Mouse (Mus musculus) kidney, embryonic 15.5 days (tissue): ENCODE results near the gene Prkar2a. TPM values are rescaled to one million over a fixed set of nuclear protein-coding genes. Genes with fewer than 3 reads are reported as not detected.
"Not testable (repeated sequence)": the region's sequence is repeated elsewhere in the genome, so short reads cannot be mapped to it uniquely, and the experiment has no call there.

Source experiments
- ATAC-seq: fragments of 200-750 bp; cut with Nextera tagmentation; replicated peaks from 2 replicates; pipeline ENCODE4 v1.8.0; 2017; ENCODE audit warnings: moderate TSS enrichment; ENCODE audit not compliant: low FRiP score
- H3K27ac ChIP-seq: fragments of 300-500 bp; sonication (generic); 2 replicates; pipeline ENCODE4 v1.5.1; 2015; ENCODE audit warnings: mild to moderate bottlenecking, inconsistent platforms
- H3K27me3 ChIP-seq: fragments of 300-500 bp; sonication (generic); 2 replicates; pipeline ENCODE4 v1.6.1; 2015; ENCODE audit warnings: inconsistent platforms
- H3K36me3 ChIP-seq: fragments of 300-500 bp; sonication (generic); 2 replicates; pipeline ENCODE4 v1.6.1; 2015; ENCODE audit warnings: inconsistent platforms
- H3K4me1 ChIP-seq: fragments of 300-500 bp; sonication (generic); 2 replicates; pipeline ENCODE4 v1.6.1; 2015; ENCODE audit warnings: inconsistent platforms
- H3K4me2 ChIP-seq: fragments of 300-500 bp; sonication (generic); 2 replicates; pipeline ENCODE4 v1.6.1; 2015; ENCODE audit warnings: moderate library complexity, mild to moderate bottlenecking, inconsistent platforms
- H3K4me3 ChIP-seq: fragments of 300-500 bp; sonication (generic); replicated peaks from 2 replicates; pipeline ENCODE4 v1.5.1; 2015; ENCODE audit warnings: mild to moderate bottlenecking, inconsistent platforms
- H3K9ac ChIP-seq: fragments of 300-500 bp; sonication (generic); 2 replicates; pipeline ENCODE4 v1.6.1; 2015; ENCODE audit warnings: mild to moderate bottlenecking, inconsistent platforms
- H3K9me3 ChIP-seq: fragments of 300-500 bp; sonication (generic); replicated peaks from 2 replicates; pipeline ENCODE4 v1.6.1; 2016; ENCODE audit warnings: inconsistent platforms
- WGBS: fragments of 180-500 bp; shearing (Covaris S2); methylation state at CpG from one replicate; pipeline ENCODE4 v1.1.7; 2015; ENCODE audit warnings: mixed read lengths; 5-methylcytosine and 5-hydroxymethylcytosine counted together
- polyA plus RNA-seq: library from polyadenylated mRNA; unstranded; fragments of >200 nt; fragmentation: Nextera tagmentation; extraction: Ambion mirVana; gene quantifications from 2 replicates; pipeline ENCODE4 v1.2.1, GENCODE M21; 2015

The Prkar2a gene
- 25.5 and 27.6 TPM in 2 replicates for polyA plus RNA-seq

- Histone ChIP-seq H3K9me3 (no peaks in the 10 kb centered on the region), H3K27me3 (no peaks in the 10 kb centered on the region), H3K4me2 (no peak within 1 kb of the TSS), H3K9ac (no peak within 1 kb of the TSS), H3K27ac (no peak within 1 kb of the TSS), H3K36me3 (no peaks in the 10 kb centered on the region), H3K4me3 (no peak within 1 kb of the TSS), H3K4me1 (peaks cover 26% of the 10 kb centered on the region)
- no peak for ATAC-seq
- WGBS, result 82% methylated on average over 1 of the region's 1 CpGs
Observed at GRCm38 (mm10) chr9:108689106-108689505, at the start of gene Prkar2a. TSS of gene Prkar2a (plus strand) at chr9:108689314.

GRCm38 (mm10) chr9:108639825-108640224 lies 49.3 kb upstream of the Prkar2a start:
- H3K9me3 ChIP-seq, result no peaks in the 10 kb centered on the region
- no peak overlapping the region for H3K4me2 ChIP-seq
- peaks cover 51% of the 10 kb centered on the region for H3K36me3 ChIP-seq
- WGBS, result 90% methylated on average over 2 of the region's 2 CpGs
- no peaks in the 10 kb centered on the region for H3K4me1 ChIP-seq
- H3K4me3 ChIP-seq, result no peak overlapping the region
- ATAC-seq, result no peak
- H3K27me3 ChIP-seq, result no peaks in the 10 kb centered on the region
- H3K9ac ChIP-seq, result no peak overlapping the region
- no peak overlapping the region for H3K27ac ChIP-seq

GRCm38 (mm10) chr9:108648166-108648565 lies 40.9 kb upstream of the Prkar2a start:
- peaks cover 7% of the 10 kb centered on the region; the same call in 1 of the 2 replicates for H3K36me3 ChIP-seq
- peaks cover 21% of the 10 kb centered on the region for H3K4me1 ChIP-seq
- ATAC-seq, result no peak
- H3K27ac ChIP-seq, result peak overlapping the region; percentile 92
- peak overlapping the region; percentile 79 for H3K4me3 ChIP-seq
- H3K27me3 ChIP-seq, result no peaks in the 10 kb centered on the region
- H3K4me2 ChIP-seq, result peak overlapping the region; percentile 62
- H3K9ac ChIP-seq, result peak overlapping the region; percentile 86
- 35% methylated on average over 10 of the region's 10 CpGs for WGBS
- H3K9me3 ChIP-seq, result no peaks in the 10 kb centered on the region

GRCm38 (mm10) chr9:108648611-108649560 lies 40.2 kb upstream of the Prkar2a start, which contains the start of gene Arih2:
TSS of gene Arih2 (minus strand) at chr9:108649386.
- peak within 1 kb of the TSS; percentile 92 for H3K27ac ChIP-seq
- 0 out of 2 replicates have a peak, but pooled peaks cover 3% of the 10 kb centered on the region for H3K36me3 ChIP-seq
- peak within 1 kb of the TSS; percentile 79 for H3K4me3 ChIP-seq
- H3K4me1 ChIP-seq, result peaks cover 21% of the 10 kb centered on the region
- WGBS, result under 1% methylated on average over 109 of the region's 112 CpGs
- no peaks in the 10 kb centered on the region for H3K9me3 ChIP-seq
- peak; percentile 98 for ATAC-seq
- peak within 1 kb of the TSS; percentile 86 for H3K9ac ChIP-seq
- no peaks in the 10 kb centered on the region for H3K27me3 ChIP-seq
- peak within 1 kb of the TSS; percentile 62 for H3K4me2 ChIP-seq

GRCm38 (mm10) chr9:108649561-108650440 lies 39.3 kb upstream of the Prkar2a start:
- WGBS, result 28% methylated on average over 29 of the region's 29 CpGs
- H3K9ac ChIP-seq, result peak overlapping the region; percentile 86
- peaks cover 21% of the 10 kb centered on the region for H3K4me1 ChIP-seq
- H3K27ac ChIP-seq, result peak overlapping the region; percentile 92
- H3K4me2 ChIP-seq, result peak overlapping the region; percentile 62
- no peak; the same call in 1 of the 2 replicates for ATAC-seq
- no peaks in the 10 kb centered on the region for H3K27me3 ChIP-seq
- H3K36me3 ChIP-seq, result no peaks in the 10 kb centered on the region
- no peaks in the 10 kb centered on the region for H3K9me3 ChIP-seq
- H3K4me3 ChIP-seq, result peak overlapping the region; percentile 79

GRCm38 (mm10) chr9:108654566-108655464 lies 34.3 kb upstream of the Prkar2a start:
- no peak overlapping the region for H3K27ac ChIP-seq
- no peak overlapping the region for H3K4me2 ChIP-seq
- no peak overlapping the region for H3K9ac ChIP-seq
- WGBS, result 79% methylated on average over 10 of the region's 10 CpGs
- H3K27me3 ChIP-seq, result no peaks in the 10 kb centered on the region
- no peak overlapping the region for H3K4me3 ChIP-seq
- H3K9me3 ChIP-seq, result no peaks in the 10 kb centered on the region
- peaks cover 6% of the 10 kb centered on the region for H3K4me1 ChIP-seq
- ATAC-seq, result no peak
- H3K36me3 ChIP-seq, result no peaks in the 10 kb centered on the region

GRCm38 (mm10) chr9:108655865-108656264 lies 33.2 kb upstream of the Prkar2a start:
- H3K4me3 ChIP-seq, H3K27me3 ChIP-seq, H3K4me2 ChIP-seq, H3K27ac ChIP-seq, H3K9me3 ChIP-seq, H3K4me1 ChIP-seq, H3K9ac ChIP-seq, ATAC-seq, H3K36me3 ChIP-seq: not testable (repeated sequence)
- 78% methylated on average over 7 of the region's 7 CpGs for WGBS

GRCm38 (mm10) chr9:108661677-108662612 lies 27.2 kb upstream of the Prkar2a start, which contains the start of gene Slc25a20:
TSS of gene Slc25a20 (plus strand) at chr9:108662088.
- ATAC-seq, result peak; percentile 96
- Histone ChIP-seq H3K36me3 (no peaks in the 10 kb centered on the region), H3K9ac (peak within 1 kb of the TSS; percentile 60), H3K4me3 (peak within 1 kb of the TSS; percentile 75), H3K4me2 (peak within 1 kb of the TSS; percentile 72), H3K9me3 (no peaks in the 10 kb centered on the region), H3K4me1 (peaks cover 7% of the 10 kb centered on the region), H3K27ac (peak within 1 kb of the TSS; percentile 65; the same call in 1 of the 2 replicates), H3K27me3 (no peaks in the 10 kb centered on the region)
- 3% methylated on average over 37 of the region's 37 CpGs for WGBS

GRCm38 (mm10) chr9:108662660-108663059 lies 26.5 kb upstream of the Prkar2a start:
- Histone ChIP-seq H3K9ac (peak overlapping the region; percentile 60), H3K4me3 (peak overlapping the region; percentile 75), H3K9me3 (no peaks in the 10 kb centered on the region), H3K4me2 (peak overlapping the region; percentile 72), H3K4me1 (peaks cover 7% of the 10 kb centered on the region), H3K27me3 (no peaks in the 10 kb centered on the region), H3K27ac (0 out of 2 replicates have a peak overlapping the region, but pooled peaks have one; percentile 65), H3K36me3 (no peaks in the 10 kb centered on the region)
- 33% methylated on average over 6 of the region's 6 CpGs for WGBS
- no peak for ATAC-seq

- Histone ChIP-seq H3K36me3 (peaks cover 23% of the 10 kb centered on the region), H3K4me2 (no peak overlapping the region), H3K27ac (no peak overlapping the region), H3K9ac (no peak overlapping the region), H3K9me3 (no peaks in the 10 kb centered on the region), H3K4me3 (no peak overlapping the region), H3K4me1 (no peaks in the 10 kb centered on the region), H3K27me3 (no peaks in the 10 kb centered on the region)
- WGBS, result 63% methylated on average over 8 of the region's 8 CpGs
- ATAC-seq, result no peak
Observed at GRCm38 (mm10) chr9:108669875-108670274, 19.2 kb upstream of the Prkar2a start.
